Mouse (Mus musculus): ENCODE results near the gene Zfp36l2.

- TF ChIP-seq NRF1 (IDR thresholded peaks at IDR 0.05; ENCODE audit: insufficient read depth, low read depth, low read length, poor library complexity, severe bottlenecking) (no peak), RAD21 (IDR thresholded peaks at IDR 0.05; ENCODE audit: low read depth, low read length) (no peak), BHLHE40 (IDR thresholded peaks at IDR 0.05; ENCODE audit: borderline replicate concordance, low read depth, low read length) (no peak), CTCF (IDR thresholded peaks at IDR 0.05 in 2 of 3, conservative IDR thresholded peaks at IDR 0.05 in 1 of 3; ENCODE audit: control insufficient read depth in 1 of 3, insufficient read depth in 1 of 3, low read depth in 2 of 3, low read length in 3 of 3, poor library complexity in 1 of 3, severe bottlenecking in 1 of 3) (peak in 1 of 3 experiments; percentile 69; a peak in 2 of 6 replicates)
Observed at GRCm38 (mm10) chr17:84185581-84186450, 1.9 kb downstream of the Zfp36l2 start.
